Mouse (Mus musculus): Measurements from ENCODE around the gene Smarcb1. TPM values are rescaled to one million over a fixed set of nuclear protein-coding genes. Genes with fewer than 3 reads are reported as not detected.

The Smarcb1 gene
- polyA plus RNA-seq, 1 experiment from 2014 or later = 325 TPM

- WGBS = 16% methylated on average over 11 of the region's 11 CpGs
- Histone ChIP-seq H3K9me3 (ENCODE audit: control insufficient read depth, low read length) (no peaks in the 10 kb centered on the region), H3K27me3 (replicated peaks; ENCODE audit: control insufficient read depth, insufficient read depth, low read length) (0 out of 2 replicates have a peak, but pooled peaks cover 2% of the 10 kb centered on the region), H3K27ac (ENCODE audit: low read length) (no peak overlapping the region), H3K9ac (replicated peaks; ENCODE audit: low read depth, low read length) (no peak overlapping the region), H3K36me3 (ENCODE audit: control insufficient read depth, insufficient read depth) (no peaks in the 10 kb centered on the region), H3K4me2 (ENCODE audit: low read length) (no peak overlapping the region), H3K4me1 (replicated peaks; ENCODE audit: control insufficient read depth, insufficient read depth, low read length) (peaks cover 8% of the 10 kb centered on the region), H3K4me3 (replicated peaks; ENCODE audit: low read length) (no peak overlapping the region)
- ATAC-seq = peak; percentile 45; the same call in 1 of the 2 replicates
Observed at GRCm38 (mm10) chr10:75944066-75944772, 22.8 kb upstream of the Smarcb1 start.

GRCm38 (mm10) chr10:75942736-75943477 is 21.5 kb upstream of the Smarcb1 start, which contains the start of gene Vpreb3:
Gene Vpreb3 (plus strand): TSS chr10:75943057.
- no peaks in the 10 kb centered on the region for H3K36me3 ChIP-seq (ENCODE audit: control insufficient read depth, insufficient read depth)
- H3K9me3 ChIP-seq (ENCODE audit: control insufficient read depth, low read length) = no peaks in the 10 kb centered on the region
- no peak within 1 kb of the TSS for H3K4me2 ChIP-seq (ENCODE audit: low read length)
- 82% methylated on average over 15 of the region's 15 CpGs for WGBS
- no peak for ATAC-seq
- no peaks in the 10 kb centered on the region for H3K27me3 ChIP-seq (replicated peaks; ENCODE audit: control insufficient read depth, insufficient read depth, low read length)
- H3K9ac ChIP-seq (replicated peaks; ENCODE audit: low read depth, low read length) = no peak within 1 kb of the TSS
- no peak within 1 kb of the TSS for H3K4me3 ChIP-seq (replicated peaks; ENCODE audit: low read length)
- H3K27ac ChIP-seq (ENCODE audit: low read length) = no peak within 1 kb of the TSS
- peaks cover 8% of the 10 kb centered on the region for H3K4me1 ChIP-seq (replicated peaks; ENCODE audit: control insufficient read depth, insufficient read depth, low read length)

GRCm38 (mm10) chr10:75941042-75941824 is 19.8 kb upstream of the Smarcb1 start:
- Histone ChIP-seq H3K9ac (replicated peaks; ENCODE audit: low read depth, low read length) (no peak overlapping the region), H3K9me3 (ENCODE audit: control insufficient read depth, low read length) (no peaks in the 10 kb centered on the region), H3K27ac (ENCODE audit: low read length) (no peak overlapping the region), H3K27me3 (replicated peaks; ENCODE audit: control insufficient read depth, insufficient read depth, low read length) (peaks cover 7% of the 10 kb centered on the region; the same call in 1 of the 2 replicates), H3K36me3 (ENCODE audit: control insufficient read depth, insufficient read depth) (no peaks in the 10 kb centered on the region), H3K4me1 (replicated peaks; ENCODE audit: control insufficient read depth, insufficient read depth, low read length) (peaks cover 9% of the 10 kb centered on the region), H3K4me3 (replicated peaks; ENCODE audit: low read length) (no peak overlapping the region), H3K4me2 (ENCODE audit: low read length) (no peak overlapping the region)
- 59% methylated on average over 9 of the region's 9 CpGs for WGBS
- no peak for ATAC-seq

GRCm38 (mm10) chr10:75940520-75940919 is 19.1 kb upstream of the Smarcb1 start, which contains the start of gene Gm867:
Gene Gm867 (minus strand): TSS chr10:75940672.
- peaks cover 7% of the 10 kb centered on the region; the same call in 1 of the 2 replicates for H3K27me3 ChIP-seq (replicated peaks; ENCODE audit: control insufficient read depth, insufficient read depth, low read length)
- no peak for ATAC-seq
- WGBS = 82% methylated on average over 5 of the region's 5 CpGs

GRCm38 (mm10) chr10:75939481-75940234 is 18.2 kb upstream of the Smarcb1 start:
- Histone ChIP-seq H3K4me3 (replicated peaks; ENCODE audit: low read length) (no peak overlapping the region), H3K4me1 (replicated peaks; ENCODE audit: control insufficient read depth, insufficient read depth, low read length) (peaks cover 20% of the 10 kb centered on the region), H3K27ac (ENCODE audit: low read length) (no peak overlapping the region), H3K27me3 (replicated peaks; ENCODE audit: control insufficient read depth, insufficient read depth, low read length) (peaks cover 9% of the 10 kb centered on the region; the same call in 1 of the 2 replicates), H3K36me3 (ENCODE audit: control insufficient read depth, insufficient read depth) (no peaks in the 10 kb centered on the region), H3K9ac (replicated peaks; ENCODE audit: low read depth, low read length) (no peak overlapping the region), H3K9me3 (ENCODE audit: control insufficient read depth, low read length) (no peaks in the 10 kb centered on the region), H3K4me2 (ENCODE audit: low read length) (no peak overlapping the region)
- ATAC-seq = no peak
- 57% methylated on average over 9 of the region's 9 CpGs for WGBS

More at GRCm38 (mm10) chr10:75940520-75940919, 19.1 kb upstream of the Smarcb1 start, which contains the start of gene Gm867:
- no peaks in the 10 kb centered on the region for H3K9me3 ChIP-seq (ENCODE audit: control insufficient read depth, low read length)
- H3K4me1 ChIP-seq (replicated peaks; ENCODE audit: control insufficient read depth, insufficient read depth, low read length) = peaks cover 16% of the 10 kb centered on the region
- H3K27ac ChIP-seq (ENCODE audit: low read length) = no peak within 1 kb of the TSS
- no peak within 1 kb of the TSS for H3K4me3 ChIP-seq (replicated peaks; ENCODE audit: low read length)
- H3K4me2 ChIP-seq (ENCODE audit: low read length) = no peak within 1 kb of the TSS
- H3K36me3 ChIP-seq (ENCODE audit: control insufficient read depth, insufficient read depth) = no peaks in the 10 kb centered on the region
- no peak within 1 kb of the TSS for H3K9ac ChIP-seq (replicated peaks; ENCODE audit: low read depth, low read length)

- Histone ChIP-seq H3K4me1 (replicated peaks; ENCODE audit: control insufficient read depth, insufficient read depth, low read length) (peaks cover 11% of the 10 kb centered on the region), H3K9ac (replicated peaks; ENCODE audit: low read depth, low read length) (no peak overlapping the region), H3K4me3 (replicated peaks; ENCODE audit: low read length) (no peak overlapping the region), H3K9me3 (ENCODE audit: control insufficient read depth, low read length) (no peaks in the 10 kb centered on the region), H3K4me2 (ENCODE audit: low read length) (no peak overlapping the region), H3K27me3 (replicated peaks; ENCODE audit: control insufficient read depth, insufficient read depth, low read length) (peaks cover 9% of the 10 kb centered on the region; the same call in 1 of the 2 replicates), H3K36me3 (ENCODE audit: control insufficient read depth, insufficient read depth) (no peaks in the 10 kb centered on the region), H3K27ac (ENCODE audit: low read length) (no peak overlapping the region)
- 54% methylated on average over 10 of the region's 10 CpGs for WGBS
- no peak for ATAC-seq
Observed at GRCm38 (mm10) chr10:75937851-75938643, 16.6 kb upstream of the Smarcb1 start.

GRCm38 (mm10) chr10:75936909-75937667 is 15.7 kb upstream of the Smarcb1 start:
- H3K4me2 ChIP-seq (ENCODE audit: low read length) = no peak overlapping the region
- no peak overlapping the region for H3K4me3 ChIP-seq (replicated peaks; ENCODE audit: low read length)
- H3K27ac ChIP-seq (ENCODE audit: low read length) = no peak overlapping the region
- H3K4me1 ChIP-seq (replicated peaks; ENCODE audit: control insufficient read depth, insufficient read depth, low read length) = peaks cover 20% of the 10 kb centered on the region
- 36% methylated on average over 18 of the region's 18 CpGs for WGBS
- 0 out of 2 replicates have a peak, but pooled peaks have one; percentile 4 for ATAC-seq
- H3K36me3 ChIP-seq (ENCODE audit: control insufficient read depth, insufficient read depth) = no peaks in the 10 kb centered on the region
- H3K9me3 ChIP-seq (ENCODE audit: control insufficient read depth, low read length) = no peaks in the 10 kb centered on the region
- H3K27me3 ChIP-seq (replicated peaks; ENCODE audit: control insufficient read depth, insufficient read depth, low read length) = peaks cover 9% of the 10 kb centered on the region; the same call in 1 of the 2 replicates
- H3K9ac ChIP-seq (replicated peaks; ENCODE audit: low read depth, low read length) = 0 out of 2 replicates have a peak overlapping the region, but pooled peaks have one; percentile 13

Measured in forebrain, embryonic 16.5 days (tissue).